Comparison of ENCODE assay signal across 8 mouse cellular contexts in genomic region chr3:52101977-52102600, GRCm38 (mm10). TPM values are rescaled to one million over a fixed set of nuclear protein-coding genes. Genes with fewer than 3 reads are reported as not detected.
DNase-seq lines count a peak whose midpoint lies in the region; ATAC-seq and TF ChIP-seq lines count a peak whose summit lies in the region.

No protein-coding gene starts in this region.

- no peaks in the 10 kb centered on the region for H3K27me3 ChIP-seq in heart, embryonic 13.5 days (replicated peaks)
- no peaks in the 10 kb centered on the region for H3K27me3 ChIP-seq in kidney, postnatal 0 days (ENCODE audit: insufficient read depth, low read length)
- no peaks in the 10 kb centered on the region for H3K27me3 ChIP-seq in liver, adult 2 months (ENCODE audit: control insufficient read depth, insufficient read depth, low read length)

- no peaks in the 10 kb centered on the region; the same call in 1 of the 2 replicates for H3K79me2 ChIP-seq in liver, adult 2 months (ENCODE audit: control insufficient read depth, insufficient read depth, low read length)

- H3K4me3 ChIP-seq in heart, embryonic 13.5 days = peak overlapping the region; percentile 84
- H3K4me3 ChIP-seq in kidney, postnatal 0 days (replicated peaks; ENCODE audit: low read depth, low read length) = peak overlapping the region; percentile 81
- H3K4me3 ChIP-seq in liver, adult 2 months (ENCODE audit: insufficient read depth, low read depth, low read length) = peak overlapping the region; percentile 87

- TF ChIP-seq POLR2A in liver, adult 2 months (IDR thresholded peaks at IDR 0.05; ENCODE audit: extremely low read depth, insufficient read depth, low read length) = peak; percentile 60; the same call in 1 of the 2 replicates

- no peak for TF ChIP-seq CTCF in kidney, postnatal 0 days (IDR thresholded peaks at IDR 0.05; ENCODE audit: low read depth)
- peak; percentile 6; the same call in 1 of the 2 replicates for TF ChIP-seq CTCF in liver, adult 2 months (IDR thresholded peaks at IDR 0.05; ENCODE audit: low read depth, low read length)

- no peaks in the 10 kb centered on the region for H3K36me3 ChIP-seq in heart, embryonic 13.5 days
- no peaks in the 10 kb centered on the region for H3K36me3 ChIP-seq in kidney, postnatal 0 days (ENCODE audit: insufficient read depth, low read length)
- H3K36me3 ChIP-seq in liver, adult 2 months (ENCODE audit: control insufficient read depth, insufficient read depth, low read length) = no peaks in the 10 kb centered on the region

- WGBS in heart, embryonic 13.5 days = under 1% methylated on average over 39 of the region's 57 CpGs
- WGBS in kidney, postnatal 0 days = under 1% methylated on average over 44 of the region's 57 CpGs
- under 1% methylated on average over 47 of the region's 57 CpGs for WGBS in liver, adult 2 months

- H3K9me3 ChIP-seq in heart, embryonic 13.5 days = no peaks in the 10 kb centered on the region
- no peaks in the 10 kb centered on the region for H3K9me3 ChIP-seq in kidney, postnatal 0 days (replicated peaks; ENCODE audit: low read length)

- peak; percentile 44 for ATAC-seq in erythroid progenitor cell, adult 5-6 weeks (replicated peaks; ENCODE audit: low FRiP score, poor library complexity, severe bottlenecking)
- peak; percentile 82 for ATAC-seq in heart, embryonic 13.5 days (ENCODE audit: extremely low read depth, insufficient number of reproducible peaks, low FRiP score, low TSS enrichment)
- ATAC-seq in kidney, postnatal 0 days (replicated peaks; ENCODE audit: low FRiP score, low read depth) = peak; percentile 86
- ATAC-seq in monocyte, adult 5-6 weeks (replicated peaks; ENCODE audit: insufficient number of reproducible peaks, low FRiP score, low TSS enrichment, poor library complexity, severe bottlenecking) = peak; percentile 83

- peaks cover 7% of the 10 kb centered on the region for H3K4me1 ChIP-seq in heart, embryonic 13.5 days
- H3K4me1 ChIP-seq in kidney, postnatal 0 days (replicated peaks; ENCODE audit: insufficient read depth, low read length) = no peaks in the 10 kb centered on the region; the same call in 1 of the 2 replicates
- H3K4me1 ChIP-seq in liver, adult 2 months (ENCODE audit: control insufficient read depth, insufficient read depth, low read length) = peaks cover 3% of the 10 kb centered on the region; the same call in 1 of the 2 replicates

- H3K4me2 ChIP-seq in heart, embryonic 13.5 days = peak overlapping the region; percentile 91
- H3K4me2 ChIP-seq in kidney, postnatal 0 days (ENCODE audit: low read length) = peak overlapping the region; percentile 80

- peak overlapping the region; percentile 100 for H3K27ac ChIP-seq in heart, embryonic 13.5 days (replicated peaks)
- H3K27ac ChIP-seq in kidney, postnatal 0 days = peak overlapping the region; percentile 98
- peak overlapping the region; percentile 98 for H3K27ac ChIP-seq in liver, adult 2 months (replicated peaks; ENCODE audit: insufficient read depth, low read depth, low read length)

- peak; percentile 90 for DNase-seq in CD4-positive helper T cell, adult 2 months (ENCODE audit: low read depth, low spot score)
- DNase-seq in brain, embryonic 18.5 days (ENCODE audit: low read depth, low spot score) = peak; percentile 84
- peak; percentile 99 for DNase-seq in kidney, postnatal 0 days (ENCODE audit: low spot score)
- DNase-seq in liver, adult 2 months (ENCODE audit: extremely low read depth, low read depth, low spot score) = peak; percentile 82
- peak; percentile 84 for DNase-seq in spleen, postnatal 36 days (ENCODE audit: low spot score in 2 of 2)

- H3K9ac ChIP-seq in heart, embryonic 13.5 days = peak overlapping the region; percentile 93
- H3K9ac ChIP-seq in kidney, postnatal 0 days (ENCODE audit: low read depth, low read length) = peak overlapping the region; percentile 89
- peak overlapping the region; percentile 91 for H3K9ac ChIP-seq in liver, adult 2 months (ENCODE audit: low read depth, low read length)

RNA-seq across cellular contexts. Expression of gene Maml3, which starts 2.8 kb away (rescaled TPM):
- 0.84 and 2.2 TPM in 2 replicates for total RNA-seq in erythroid progenitor cell, adult 5-6 weeks (2015; ENCODE audit: low replicate concordance)
- 0.15 and 1.0 TPM in 2 replicates for total RNA-seq in erythroid progenitor cell, adult 5-6 weeks (2017; ENCODE audit: low replicate concordance)
- polyA plus RNA-seq in heart, embryonic 13.5 days (2015; fragmentation: Nextera tagmentation; extraction: Ambion mirVana) = 2.1 and 2.4 TPM in 2 replicates
- 5.4 and 5.7 TPM in 2 replicates for polyA plus RNA-seq in kidney, postnatal 0 days (2015; fragmentation: Nextera tagmentation; extraction: Ambion mirVana)
- 0.92 and 1.3 TPM in 2 replicates for total RNA-seq in liver, adult 2 months (2014; rRNA removed)
- polyA plus RNA-seq in liver, adult 2 months (2012; rRNA removed) = 0.34 and 0.64 TPM in 2 replicates
- 5.8 to 12.7 TPM (median 8.5 TPM) in 3 replicates for total RNA-seq in monocyte, adult 5-6 weeks (2017)

Comparison
In these comparisons a context has a peak if more than half of its experiments do, and no peak if none do; other contexts are left out.
1. Peak in every context shown above with its lines: DNase-seq, ATAC-seq, H3K4me3 ChIP-seq and H3K27ac ChIP-seq.